Mouse (Mus musculus) monocyte, adult 5-6 weeks (primary cell): ENCODE results near the gene Clcn3. TPM values are rescaled to one million over a fixed set of nuclear protein-coding genes. Genes with fewer than 3 reads are reported as not detected.
"Not testable (repeated sequence)": the region's sequence is repeated elsewhere in the genome, so short reads cannot be mapped to it uniquely, and the experiment has no call there.

Experiments used
- ATAC-seq: fragments of 153-309, 156-312 bp; replicated peaks from 2 replicates; pipeline ENCODE4 v1.8.0; 2017; ENCODE audit warnings: mild to moderate bottlenecking; ENCODE audit not compliant: low TSS enrichment, insufficient number of reproducible peaks, severe bottlenecking, poor library complexity, low FRiP score
- total RNA-seq: library from RNA; stranded (forward); fragments of 200-1000, 200-491, 200-594 nt; gene quantifications from 3 replicates; pipeline ENCODE4 v1.2.3, GENCODE M21; 2017

Clcn3 gene
- total RNA-seq = 45.9 to 82.4 TPM (median 55.4 TPM) in 3 replicates

- ATAC-seq = peak; percentile 97
Observed at GRCm38 (mm10) chr8:60982701-60983687, at the start of gene Clcn3. Gene Clcn3, minus strand, starts transcription at chr8:60983300.

GRCm38 (mm10) chr8:60996468-60996867 lies 13.4 kb upstream of the Clcn3 start:
- ATAC-seq = no peak

- ATAC-seq = peak; percentile 5; the same call in 1 of the 2 replicates
Observed at GRCm38 (mm10) chr8:60993639-60993986, 10.5 kb upstream of the Clcn3 start.

- peak; percentile 96 for ATAC-seq
Observed at GRCm38 (mm10) chr8:60992910-60993638, 10.0 kb upstream of the Clcn3 start, which contains the start of gene Nek1. Gene Nek1, plus strand, starts transcription at chr8:60993195.

- no peak; the same call in 1 of the 2 replicates for ATAC-seq
Observed at GRCm38 (mm10) chr8:60992561-60992909, 9.4 kb upstream of the Clcn3 start.

GRCm38 (mm10) chr8:60984260-60985010 lies 1.3 kb upstream of the Clcn3 start:
- not testable (repeated sequence) for ATAC-seq

- peak; percentile 64 for ATAC-seq
Observed at GRCm38 (mm10) chr8:60983688-60984079, 584 bp upstream of the Clcn3 start.

GRCm38 (mm10) chr8:60981388-60981787 lies 1.7 kb downstream of the Clcn3 start:
- ATAC-seq = no peak

GRCm38 (mm10) chr8:60978496-60978895 lies 4.6 kb downstream of the Clcn3 start:
- ATAC-seq = no peak

- no peak for ATAC-seq
Observed at GRCm38 (mm10) chr8:60976818-60977217, 6.3 kb downstream of the Clcn3 start.

GRCm38 (mm10) chr8:60974837-60975236 lies 8.3 kb downstream of the Clcn3 start:
- no peak for ATAC-seq

- no peak; the same call in 1 of the 2 replicates for ATAC-seq
Observed at GRCm38 (mm10) chr8:60973448-60973847, 9.7 kb downstream of the Clcn3 start.

- ATAC-seq = no peak
Observed at GRCm38 (mm10) chr8:60971808-60972207, 11.3 kb downstream of the Clcn3 start.

GRCm38 (mm10) chr8:60969091-60969490 lies 14.0 kb downstream of the Clcn3 start:
- no peak for ATAC-seq

- ATAC-seq = no peak
Observed at GRCm38 (mm10) chr8:60965741-60966140, 17.4 kb downstream of the Clcn3 start.

- ATAC-seq = no peak
Observed at GRCm38 (mm10) chr8:60965306-60965705, 17.8 kb downstream of the Clcn3 start.

- ATAC-seq = no peak
Observed at GRCm38 (mm10) chr8:60964518-60964917, 18.6 kb downstream of the Clcn3 start.

GRCm38 (mm10) chr8:60963931-60964330 lies 19.2 kb downstream of the Clcn3 start:
- ATAC-seq = no peak

GRCm38 (mm10) chr8:60962763-60963162 lies 20.3 kb downstream of the Clcn3 start:
- ATAC-seq = no peak
